10 mouse cellular contexts compared by ENCODE assay signal in the genomic region with DNA sequence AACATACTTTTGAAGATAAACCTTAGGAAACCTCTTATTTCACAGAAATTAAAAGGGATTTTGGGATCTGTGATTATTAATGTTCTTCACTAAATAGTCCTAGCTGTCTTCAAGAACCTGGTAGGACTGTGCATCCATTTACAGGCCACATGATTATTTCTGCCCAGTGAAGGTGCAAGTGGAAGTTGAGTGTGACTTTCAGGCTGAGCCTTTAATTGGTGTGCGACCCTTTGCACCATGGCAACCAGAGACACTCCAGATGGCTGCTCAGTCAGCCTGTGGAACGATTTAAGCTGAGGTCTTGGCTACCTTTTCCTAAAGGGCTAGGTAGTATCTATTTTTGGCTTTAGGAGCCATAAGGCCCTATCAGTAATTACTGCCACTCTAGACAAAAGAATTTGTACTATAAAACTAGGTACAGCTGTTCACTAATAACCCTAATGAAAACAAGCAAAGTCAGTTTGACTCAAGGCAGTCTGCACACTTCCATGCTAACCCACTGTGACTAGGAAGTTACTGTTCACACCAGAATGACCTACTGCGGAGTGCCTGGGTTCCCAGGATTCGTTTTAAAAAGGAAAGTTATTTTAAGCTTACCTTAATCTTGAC. TPM values are rescaled to one million over a fixed set of nuclear protein-coding genes. Genes with fewer than 3 reads are reported as not detected.
DNase-seq lines count a peak whose midpoint lies in the region; ATAC-seq and TF ChIP-seq lines count a peak whose summit lies in the region.
"Had no signal": no experiment of that assay in that cellular context is flagged by ENCODE, and none has a peak within 500 bp of the region (broad histone marks: within the 10 kb centered on the region; RNA-seq: fewer than 3 reads in every experiment).

No protein-coding gene starts in this region.

- no peak for ATAC-seq in heart, embryonic 14.5 days (ENCODE audit: insufficient number of reproducible peaks, insufficient read depth, low FRiP score, low read depth)
- ATAC-seq in neural tube, embryonic 12.5 days (ENCODE audit: low FRiP score, low read depth): no peak
- ATAC-seq in hindbrain, postnatal 0 days: no peak
- no peak for ATAC-seq in stomach, postnatal 0 days (ENCODE audit: low FRiP score, low TSS enrichment)

- WGBS in heart, embryonic 14.5 days: 22% methylated on average over 4 of the region's 4 CpGs
- 57% methylated on average over 4 of the region's 4 CpGs for WGBS in neural tube, embryonic 12.5 days
- 35% methylated on average over 4 of the region's 4 CpGs for WGBS in hindbrain, postnatal 0 days
- 50% methylated on average over 4 of the region's 4 CpGs for WGBS in stomach, postnatal 0 days

- no peak for TF ChIP-seq CTCF in hindbrain, postnatal 0 days (IDR thresholded peaks at IDR 0.05; ENCODE audit: low read depth)
- no peak for TF ChIP-seq CTCF in stomach, postnatal 0 days (IDR thresholded peaks at IDR 0.05; ENCODE audit: low read depth)

- TF ChIP-seq EP300 in stomach, postnatal 0 days (optimal IDR thresholded peaks at IDR 0.05): no peak

- peaks cover 66% of the 10 kb centered on the region for H3K36me3 ChIP-seq in heart, embryonic 14.5 days (ENCODE audit: control insufficient read depth, insufficient read depth, low read length)
- H3K36me3 ChIP-seq in neural tube, embryonic 12.5 days: peaks cover 54% of the 10 kb centered on the region
- peaks cover 46% of the 10 kb centered on the region for H3K36me3 ChIP-seq in hindbrain, postnatal 0 days (ENCODE audit: insufficient read depth, low read length)
- H3K36me3 ChIP-seq in stomach, postnatal 0 days (ENCODE audit: control insufficient read depth, insufficient read depth, low read length): peaks cover 34% of the 10 kb centered on the region

- H3K9me3 ChIP-seq in heart, embryonic 14.5 days (ENCODE audit: control insufficient read depth, low read length): no peaks in the 10 kb centered on the region
- no peaks in the 10 kb centered on the region for H3K9me3 ChIP-seq in neural tube, embryonic 12.5 days
- H3K9me3 ChIP-seq in hindbrain, postnatal 0 days (ENCODE audit: low read length): no peaks in the 10 kb centered on the region
- no peaks in the 10 kb centered on the region for H3K9me3 ChIP-seq in stomach, postnatal 0 days (ENCODE audit: control insufficient read depth, low read length)

- DNase-seq in heart, adult 9 months (ENCODE audit: low spot score in 2 of 2): no peak
- DNase-seq in neural tube, embryonic 10.5 days (ENCODE audit: extremely low spot score, low spot score): no peak
- DNase-seq in hindbrain, postnatal 0 days (ENCODE audit: low spot score): peak; percentile 34
- no peak for DNase-seq in stomach, postnatal 0 days (ENCODE audit: low spot score)
- DNase-seq in frontal cortex, postnatal 10 days (ENCODE audit: low spot score in 2 of 2): no peak
- no peak for DNase-seq in ovary, adult 18-20 months (ENCODE audit: low spot score)
- DNase-seq: gastrocnemius, postnatal 10 days; layer of hippocampus, postnatal 36 days had no signal

- peak overlapping the region in 1 of 2 experiments; percentile 29; a peak in 1 of 4 replicates for H3K27ac ChIP-seq in heart, embryonic 14.5 days (replicated peaks in 1 of 2; ENCODE audit: control insufficient read depth in 1 of 2, insufficient read depth in 1 of 2, low read depth in 2 of 2, low read length in 2 of 2)
- no peak overlapping the region for H3K27ac ChIP-seq in neural tube, embryonic 12.5 days
- no peak overlapping the region for H3K27ac ChIP-seq in hindbrain, postnatal 0 days
- no peak overlapping the region for H3K27ac ChIP-seq in stomach, postnatal 0 days (replicated peaks)

- peak overlapping the region; percentile 94 for H3K4me2 ChIP-seq in heart, embryonic 14.5 days (ENCODE audit: low read length)
- H3K4me2 ChIP-seq in neural tube, embryonic 12.5 days (replicated peaks): peak overlapping the region; percentile 84
- no peak overlapping the region for H3K4me2 ChIP-seq in hindbrain, postnatal 0 days (ENCODE audit: low read depth, low read length)
- peak overlapping the region; percentile 83; the same call in 1 of the 2 replicates for H3K4me2 ChIP-seq in stomach, postnatal 0 days (replicated peaks; ENCODE audit: low read depth)

- H3K4me3 ChIP-seq in heart, embryonic 14.5 days (ENCODE audit: control insufficient read depth in 1 of 2, insufficient read depth in 1 of 2, low read depth in 1 of 2, low read length in 2 of 2): peak overlapping the region in 1 of 2 experiments; percentile 94; a peak in 2 of 4 replicates
- H3K4me3 ChIP-seq in neural tube, embryonic 12.5 days: no peak overlapping the region
- H3K4me3 ChIP-seq in hindbrain, postnatal 0 days (ENCODE audit: low read length): no peak overlapping the region
- H3K4me3 ChIP-seq in stomach, postnatal 0 days (ENCODE audit: low read depth, low read length): no peak overlapping the region

- no peaks in the 10 kb centered on the region for H3K27me3 ChIP-seq in heart, embryonic 14.5 days (ENCODE audit: control insufficient read depth, insufficient read depth, low read length)
- H3K27me3 ChIP-seq in neural tube, embryonic 12.5 days (replicated peaks): no peaks in the 10 kb centered on the region
- no peaks in the 10 kb centered on the region for H3K27me3 ChIP-seq in hindbrain, postnatal 0 days (ENCODE audit: insufficient read depth, low read length)
- H3K27me3 ChIP-seq in stomach, postnatal 0 days (ENCODE audit: control insufficient read depth, insufficient read depth, low read length): no peaks in the 10 kb centered on the region

- H3K9ac ChIP-seq in heart, embryonic 14.5 days (ENCODE audit: low read length): peak overlapping the region; percentile 99
- H3K9ac ChIP-seq in neural tube, embryonic 12.5 days: no peak overlapping the region
- no peak overlapping the region for H3K9ac ChIP-seq in hindbrain, postnatal 0 days (replicated peaks; ENCODE audit: low read length)
- 0 out of 2 replicates have a peak overlapping the region, but pooled peaks have one; percentile 18 for H3K9ac ChIP-seq in stomach, postnatal 0 days (ENCODE audit: low read length)

- H3K4me1 ChIP-seq in heart, embryonic 14.5 days (ENCODE audit: control insufficient read depth in 2 of 2, insufficient read depth in 2 of 2, low read length in 2 of 2): peaks cover 2 to 44% of the 10 kb centered on the region in 2 experiments
- peaks cover 43% of the 10 kb centered on the region for H3K4me1 ChIP-seq in neural tube, embryonic 12.5 days
- H3K4me1 ChIP-seq in hindbrain, postnatal 0 days (ENCODE audit: insufficient read depth, low read length): peaks cover 15% of the 10 kb centered on the region
- H3K4me1 ChIP-seq in stomach, postnatal 0 days (replicated peaks; ENCODE audit: control insufficient read depth, insufficient read depth): 0 out of 2 replicates have a peak, but pooled peaks cover 2% of the 10 kb centered on the region

RNA-seq across cellular contexts. Expression of a gene that starts 2.9 kb away (rescaled TPM):
- 317 and 318 TPM in 2 replicates for polyA plus RNA-seq in heart, embryonic 14.5 days (2014; fragmentation: Nextera tagmentation; extraction: Ambion mirVana)
- 454 and 496 TPM in 2 replicates for polyA plus RNA-seq in neural tube, embryonic 12.5 days (2016; fragmentation: Nextera tagmentation; extraction: Ambion mirVana)
- 92.5 and 110 TPM in 2 replicates for total RNA-seq in hindbrain, postnatal 0 days (2014; rRNA removed)
- 228 and 235 TPM in 2 replicates for polyA plus RNA-seq in hindbrain, postnatal 0 days (2015; fragmentation: Nextera tagmentation; extraction: Ambion mirVana)
- 402 and 403 TPM in 2 replicates for polyA plus RNA-seq in stomach, postnatal 0 days (2015; fragmentation: Nextera tagmentation; extraction: Ambion mirVana)

RNA-seq across cellular contexts. Expression of a gene that starts 3.2 kb away (rescaled TPM):
- 1.5 and 1.6 TPM in 2 replicates for polyA plus RNA-seq in heart, embryonic 14.5 days (2014; fragmentation: Nextera tagmentation; extraction: Ambion mirVana)
- 3.0 and 3.4 TPM in 2 replicates for polyA plus RNA-seq in neural tube, embryonic 12.5 days (2016; fragmentation: Nextera tagmentation; extraction: Ambion mirVana)
- 2.0 and 2.2 TPM in 2 replicates for total RNA-seq in hindbrain, postnatal 0 days (2014; rRNA removed)
- polyA plus RNA-seq in hindbrain, postnatal 0 days (2015; fragmentation: Nextera tagmentation; extraction: Ambion mirVana): 1.4 and 1.5 TPM in 2 replicates
- polyA plus RNA-seq in stomach, postnatal 0 days (2015; fragmentation: Nextera tagmentation; extraction: Ambion mirVana): 0.38 and 0.47 TPM in 2 replicates

Comparison
In these comparisons a context has a peak if more than half of its experiments do, and no peak if none do; other contexts are left out.
1. H3K9ac ChIP-seq: peak in heart, embryonic 14.5 days (single experiment) and stomach, postnatal 0 days (single experiment); none in neural tube, embryonic 12.5 days (single experiment) and hindbrain, postnatal 0 days (single experiment).